Mouse (Mus musculus) E14TG2a.4 (cell line): Measurements from ENCODE around the gene Tas2r108.

ENCODE experiments used
- H3K27me3 ChIP-seq: 2 replicates; pipeline ENCODE4 v1.6.1; 2014; ENCODE audit warnings: low read length, control low read depth; ENCODE audit not compliant: insufficient read depth
- H3K36me3 ChIP-seq: 2 replicates; pipeline ENCODE4 v1.6.1; 2014; ENCODE audit warnings: low read length, control low read depth; ENCODE audit not compliant: insufficient read depth
- H3K4me1 ChIP-seq: replicated peaks from 2 replicates; pipeline ENCODE4 v1.6.1; 2014; ENCODE audit warnings: low read depth, low read length, control low read depth
- H3K4me3 ChIP-seq: replicated peaks from 2 replicates; pipeline ENCODE4 v1.5.1; 2014; ENCODE audit warnings: mild to moderate bottlenecking, low read length
- H3K9me3 ChIP-seq: 2 replicates; pipeline ENCODE4 v1.6.1; 2014; ENCODE audit warnings: low read length, control low read depth
- CTCF ChIP-seq: conservative IDR thresholded peaks from 2 replicates; pipeline ENCODE4 v1.5.1; 2014; ENCODE audit warnings: low read length
- NANOG ChIP-seq: IDR thresholded peaks from 2 replicates; pipeline ENCODE4 v1.6.1; 2014; ENCODE audit warnings: borderline replicate concordance, low read length, mixed read lengths
- POU5F1 ChIP-seq: IDR thresholded peaks from 2 replicates; pipeline ENCODE4 v1.6.1; 2014; ENCODE audit warnings: low read length, borderline replicate concordance

The Tas2r108 gene

DNA sequence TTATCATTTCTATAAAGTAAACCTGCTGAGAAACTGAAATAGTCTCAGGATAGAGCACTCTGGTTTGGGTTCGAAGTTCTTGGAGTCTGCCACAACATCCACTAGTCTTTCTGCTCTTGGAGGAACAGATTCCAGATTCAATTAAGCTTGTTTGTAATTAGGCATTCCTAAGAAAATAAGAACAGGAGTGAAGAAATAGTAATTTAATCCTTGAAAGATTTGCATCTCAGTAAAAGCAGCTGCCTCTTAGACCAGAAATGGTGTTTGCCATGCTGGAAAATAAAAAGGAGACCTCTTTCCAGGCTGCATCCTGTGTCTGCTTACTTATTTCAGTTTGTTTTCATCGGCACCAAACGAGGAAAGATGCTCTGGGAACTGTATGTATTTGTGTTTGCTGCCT lies at the start of gene Tas2r108:
Gene Tas2r108 (plus strand): TSS at position 301 of the 400 bp plus-strand sequence.
- no peak for TF ChIP-seq NANOG
- no peak for TF ChIP-seq POU5F1
- no peak for TF ChIP-seq CTCF
- no peaks in the 10 kb centered on the region for H3K36me3 ChIP-seq
- H3K4me3 ChIP-seq: no peak within 1 kb of the TSS
- no peaks in the 10 kb centered on the region for H3K4me1 ChIP-seq
- no peaks in the 10 kb centered on the region for H3K9me3 ChIP-seq
- no peaks in the 10 kb centered on the region for H3K27me3 ChIP-seq

DNA sequence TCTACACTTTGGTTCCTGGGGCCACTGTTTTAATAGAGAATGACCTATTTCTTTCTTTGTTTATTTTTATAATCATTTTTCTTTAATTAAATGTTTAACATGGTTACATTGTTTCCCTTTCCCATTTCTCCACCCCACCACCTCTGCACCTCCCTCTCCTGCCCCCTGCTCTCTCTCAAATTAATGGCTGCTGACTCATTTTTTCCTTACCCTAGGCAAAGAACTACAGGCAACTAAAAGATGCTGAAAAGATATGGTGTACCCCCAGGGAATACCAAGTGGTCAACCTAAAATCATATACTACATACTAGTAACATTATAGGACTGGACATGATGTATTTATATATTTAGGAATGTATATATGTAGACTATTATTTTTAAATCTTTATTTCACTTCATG lies 44.7 kb upstream of the Tas2r108 start:
- Histone ChIP-seq H3K4me3 (no peak overlapping the region), H3K4me1 (no peaks in the 10 kb centered on the region), H3K27me3 (peaks cover 19% of the 10 kb centered on the region), H3K36me3 (no peaks in the 10 kb centered on the region), H3K9me3 (no peaks in the 10 kb centered on the region)
- TF ChIP-seq POU5F1: no peak
- no peak for TF ChIP-seq NANOG
- TF ChIP-seq CTCF: no peak

- H3K9me3 ChIP-seq: no peaks in the 10 kb centered on the region
- no peak for TF ChIP-seq POU5F1
- TF ChIP-seq NANOG: no peak
- peak; percentile 90 for TF ChIP-seq CTCF
- H3K27me3 ChIP-seq: peaks cover 5% of the 10 kb centered on the region; the same call in 1 of the 2 replicates
- H3K36me3 ChIP-seq: no peaks in the 10 kb centered on the region
- no peak overlapping the region for H3K4me3 ChIP-seq
- H3K4me1 ChIP-seq: no peaks in the 10 kb centered on the region
Observed at GRCm38 (mm10) chr6:40454436-40455041, 38.8 kb upstream of the Tas2r108 start.

- no peak overlapping the region for H3K4me3 ChIP-seq
- H3K4me1 ChIP-seq: peaks cover 6% of the 10 kb centered on the region; the same call in 1 of the 2 replicates
- no peaks in the 10 kb centered on the region for H3K36me3 ChIP-seq
- TF ChIP-seq CTCF: peak; percentile 41
- no peak for TF ChIP-seq POU5F1
- no peak for TF ChIP-seq NANOG
- no peaks in the 10 kb centered on the region for H3K27me3 ChIP-seq
- no peaks in the 10 kb centered on the region for H3K9me3 ChIP-seq
Observed at GRCm38 (mm10) chr6:40465710-40466109, 27.6 kb upstream of the Tas2r108 start.

GRCm38 (mm10) chr6:40470916-40471719 lies 22.2 kb upstream of the Tas2r108 start, which contains the start of gene Ssbp1:
Gene Ssbp1 (plus strand): TSS chr6:40471352.
- Histone ChIP-seq H3K4me1 (peaks cover 20% of the 10 kb centered on the region), H3K9me3 (no peaks in the 10 kb centered on the region), H3K4me3 (peak within 1 kb of the TSS; percentile 93), H3K27me3 (no peaks in the 10 kb centered on the region), H3K36me3 (peaks cover 32% of the 10 kb centered on the region)
- TF ChIP-seq NANOG (no peak), POU5F1 (0 out of 2 replicates have a peak, but pooled peaks have one; percentile 5), CTCF (no peak)

GRCm38 (mm10) chr6:40471720-40472010 lies 21.7 kb upstream of the Tas2r108 start:
- TF ChIP-seq POU5F1: no peak
- no peak for TF ChIP-seq CTCF
- no peak for TF ChIP-seq NANOG
- Histone ChIP-seq H3K36me3 (peaks cover 38% of the 10 kb centered on the region), H3K9me3 (no peaks in the 10 kb centered on the region), H3K4me3 (peak overlapping the region; percentile 93), H3K27me3 (no peaks in the 10 kb centered on the region), H3K4me1 (peaks cover 20% of the 10 kb centered on the region)

DNA sequence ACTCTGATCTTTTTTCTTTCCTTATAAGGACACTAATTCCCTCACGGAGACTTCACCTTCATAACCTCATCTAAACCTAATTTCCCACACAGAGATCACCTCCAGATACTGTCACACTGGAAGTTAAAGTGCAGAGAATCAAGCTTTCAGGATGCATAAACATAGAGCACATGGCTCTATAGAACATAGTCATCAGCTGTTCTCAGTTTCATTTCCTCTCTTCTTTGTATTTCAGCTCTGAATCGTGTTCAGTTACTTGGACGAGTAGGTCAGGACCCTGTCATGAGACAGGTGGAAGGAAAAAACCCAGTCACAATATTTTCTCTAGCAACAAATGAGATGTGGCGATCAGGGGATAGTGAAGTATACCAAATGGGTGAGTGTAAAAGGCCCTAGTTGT lies 17.2 kb upstream of the Tas2r108 start:
- H3K36me3 ChIP-seq: peaks cover 69% of the 10 kb centered on the region
- TF ChIP-seq NANOG (no peak), POU5F1 (no peak), CTCF (no peak)
- H3K4me1 ChIP-seq: peaks cover 14% of the 10 kb centered on the region

DNA sequence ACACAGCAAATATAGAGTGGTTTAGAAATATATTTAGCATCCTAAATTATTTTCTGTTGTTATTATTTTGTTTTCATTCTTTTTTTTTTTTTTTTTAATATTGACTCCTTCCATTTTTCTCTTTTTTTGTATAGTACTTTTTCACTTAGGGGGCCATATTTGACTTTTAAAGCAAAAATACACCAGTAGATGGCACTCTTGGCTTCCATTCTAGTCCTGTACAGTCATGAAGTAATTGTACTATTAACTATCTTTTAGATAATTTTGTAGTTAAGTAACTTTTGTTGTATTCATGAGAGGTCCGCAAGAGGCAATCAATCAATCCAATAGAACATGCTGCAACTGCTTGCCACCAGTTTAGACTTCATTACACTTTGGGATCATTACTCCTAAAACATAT lies 13.6 kb upstream of the Tas2r108 start:
- H3K4me1 ChIP-seq: no peaks in the 10 kb centered on the region
- no peak overlapping the region for H3K4me3 ChIP-seq
- peaks cover 86% of the 10 kb centered on the region for H3K36me3 ChIP-seq
- no peaks in the 10 kb centered on the region for H3K27me3 ChIP-seq
- TF ChIP-seq POU5F1: no peak
- TF ChIP-seq CTCF: no peak; the same call in 1 of the 2 replicates
- no peak for TF ChIP-seq NANOG
- H3K9me3 ChIP-seq: no peaks in the 10 kb centered on the region

More for the DNA sequence above, 17.2 kb upstream of the Tas2r108 start:
- H3K9me3 ChIP-seq: no peaks in the 10 kb centered on the region
- no peaks in the 10 kb centered on the region for H3K27me3 ChIP-seq
- no peak overlapping the region for H3K4me3 ChIP-seq

DNA sequence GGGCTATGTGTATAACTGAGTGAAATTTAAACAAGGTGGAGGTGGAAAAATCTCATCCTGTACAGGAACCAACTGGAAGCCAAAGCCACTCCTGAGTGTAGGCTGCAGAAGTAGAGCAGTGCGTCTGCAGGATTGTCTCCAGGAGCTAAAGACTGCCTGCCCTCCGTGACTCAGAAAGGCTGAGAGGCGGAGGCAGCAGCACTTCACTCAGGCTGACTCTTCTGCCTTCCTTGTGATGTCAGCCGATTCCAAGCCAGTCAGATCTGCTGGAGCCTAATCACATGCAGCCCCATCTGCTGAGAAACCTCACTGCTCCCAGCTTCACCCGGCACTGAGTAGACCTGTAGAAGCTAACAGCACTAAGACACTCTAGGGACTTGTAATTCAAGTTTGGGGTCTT lies 11.0 kb upstream of the Tas2r108 start:
- no peak for TF ChIP-seq POU5F1
- TF ChIP-seq CTCF: no peak
- no peak for TF ChIP-seq NANOG
- Histone ChIP-seq H3K36me3 (peaks cover 77% of the 10 kb centered on the region), H3K4me3 (no peak overlapping the region), H3K4me1 (no peaks in the 10 kb centered on the region), H3K9me3 (no peaks in the 10 kb centered on the region), H3K27me3 (no peaks in the 10 kb centered on the region)
